Mouse (Mus musculus) hindbrain, embryonic 13.5 days (tissue): ENCODE results near the gene Zfp108. TPM values are rescaled to one million over a fixed set of nuclear protein-coding genes. Genes with fewer than 3 reads are reported as not detected.

Source experiments
- ATAC-seq: fragments of 200-750 bp; cut with Nextera tagmentation; 2 replicates; pipeline ENCODE4 v1.8.0; 2017; ENCODE audit warnings: moderate TSS enrichment; ENCODE audit not compliant: low FRiP score
- H3K27ac ChIP-seq: fragments of 300-500 bp; sonication (generic); 2 replicates; pipeline ENCODE4 v1.5.1; 2015; ENCODE audit warnings: inconsistent platforms, mild to moderate bottlenecking, moderate library complexity
- H3K27me3 ChIP-seq: fragments of 300-500 bp; sonication (generic); 2 replicates; pipeline ENCODE4 v1.6.1; 2015; ENCODE audit warnings: mild to moderate bottlenecking, inconsistent platforms
- H3K36me3 ChIP-seq: fragments of 300-500 bp; sonication (generic); 2 replicates; pipeline ENCODE4 v1.6.1; 2015; ENCODE audit warnings: mild to moderate bottlenecking, inconsistent platforms
- H3K4me1 ChIP-seq: fragments of 300-500 bp; sonication (generic); replicated peaks from 2 replicates; pipeline ENCODE4 v1.6.1; 2015; ENCODE audit warnings: inconsistent platforms
- H3K4me2 ChIP-seq: fragments of 300-500 bp; sonication (generic); 2 replicates; pipeline ENCODE4 v1.6.1; 2015; ENCODE audit warnings: inconsistent platforms, mild to moderate bottlenecking, moderate library complexity
- H3K4me3 ChIP-seq: fragments of 300-500 bp; sonication (generic); 2 replicates; pipeline ENCODE4 v1.5.1; 2015; ENCODE audit warnings: mild to moderate bottlenecking, inconsistent platforms
- H3K9ac ChIP-seq: fragments of 300-500 bp; sonication (generic); 2 replicates; pipeline ENCODE4 v1.6.1; 2015; ENCODE audit warnings: mild to moderate bottlenecking, inconsistent platforms
- H3K9me3 ChIP-seq: fragments of 300-500 bp; sonication (generic); 2 replicates; pipeline ENCODE4 v1.6.1; 2016; ENCODE audit warnings: inconsistent platforms
- WGBS: fragments of 180-500 bp; shearing (Covaris S2); methylation state at CpG from one replicate; pipeline ENCODE4 v1.1.7; 2015; 5-methylcytosine and 5-hydroxymethylcytosine counted together
- polyA plus RNA-seq: library from polyadenylated mRNA; unstranded; fragments of >200 nt; fragmentation: Nextera tagmentation; extraction: Ambion mirVana; gene quantifications from 2 replicates; pipeline ENCODE4 v1.2.1, GENCODE M21; 2015

Gene Zfp108
- polyA plus RNA-seq, 1 experiment from 2014 or later, result 4.3 TPM

- H3K36me3 ChIP-seq, result peaks cover 56% of the 10 kb centered on the region
- peak within 1 kb of the TSS; percentile 93 for H3K27ac ChIP-seq
- no peaks in the 10 kb centered on the region for H3K9me3 ChIP-seq
- H3K4me2 ChIP-seq, result peak within 1 kb of the TSS; percentile 83
- H3K9ac ChIP-seq, result 0 out of 2 replicates have a peak within 1 kb of the TSS, but pooled peaks have one; percentile 35
- 3% methylated on average over 13 of the region's 13 CpGs for WGBS
- peak within 1 kb of the TSS; percentile 71 for H3K4me3 ChIP-seq
- no peaks in the 10 kb centered on the region for H3K27me3 ChIP-seq
- H3K4me1 ChIP-seq, result peaks cover 27% of the 10 kb centered on the region
- ATAC-seq, result 0 out of 2 replicates have a peak, but pooled peaks have one; percentile 27
Observed at GRCm38 (mm10) chr7:24300771-24301282, 46.2 kb downstream of the Zfp108 start, which contains the start of gene Zfp61. TSS of gene Zfp61 (minus strand) at chr7:24301232.

Other genes starting within 250 kb of the Zfp108 start
- not detected in 2 replicates for gene Vmn1r183, start 201.5 kb upstream of the Zfp108 start, polyA plus RNA-seq
- gene Zfp180, start 172.9 kb upstream of the Zfp108 start, polyA plus RNA-seq, result 31.9 and 32.1 TPM in 2 replicates
- gene Zfp112, start 142.5 kb upstream of the Zfp108 start, polyA plus RNA-seq, result 10.2 and 12.4 TPM in 2 replicates
- gene Zfp235, start 120.6 kb upstream of the Zfp108 start, polyA plus RNA-seq, result 20.0 and 20.8 TPM in 2 replicates
- 5.0 and 5.9 TPM in 2 replicates for gene Zfp114, start 79.7 kb upstream of the Zfp108 start, polyA plus RNA-seq
- 5.3 and 5.5 TPM in 2 replicates for gene Zfp111, start 43.4 kb upstream of the Zfp108 start, polyA plus RNA-seq
- gene Zfp109, start 17.2 kb upstream of the Zfp108 start, polyA plus RNA-seq, result 3.8 and 3.9 TPM in 2 replicates
- gene Zfp93, start 15.6 kb downstream of the Zfp108 start, polyA plus RNA-seq, result 6.9 and 8.4 TPM in 2 replicates
- gene Zfp61, start 46.4 kb downstream of the Zfp108 start, polyA plus RNA-seq, result 44.1 and 50.3 TPM in 2 replicates
- gene Zfp94, start 61.9 kb downstream of the Zfp108 start, polyA plus RNA-seq, result 18.5 and 20.7 TPM in 2 replicates
- 0.19 TPM in 1 of 2 replicates, not detected in the other for gene Tescl, start 79.1 kb downstream of the Zfp108 start, polyA plus RNA-seq
- gene Lypd5, start 94.4 kb downstream of the Zfp108 start, polyA plus RNA-seq, result not detected in 2 replicates
- gene Kcnn4, start 115.5 kb downstream of the Zfp108 start, polyA plus RNA-seq, result 1.2 and 1.5 TPM in 2 replicates
- 31.3 and 35.9 TPM in 2 replicates for gene Smg9, start 144.8 kb downstream of the Zfp108 start, polyA plus RNA-seq
- gene Irgc1, start 197.5 kb downstream of the Zfp108 start, polyA plus RNA-seq, result not detected in 2 replicates
- 1.2 and 1.6 TPM in 2 replicates for gene Plaur, start 207.7 kb downstream of the Zfp108 start, polyA plus RNA-seq
- gene Cadm4, start 227.2 kb downstream of the Zfp108 start, polyA plus RNA-seq, result 67.2 and 67.9 TPM in 2 replicates